In genomic region chr1:137195962-137196361, GRCm38 (mm10) we compare ENCODE assay signal across 20 mouse cellular contexts.
DNase-seq lines count a peak whose midpoint lies in the region; ATAC-seq and TF ChIP-seq lines count a peak whose summit lies in the region.
"Had no signal": no experiment of that assay in that cellular context is flagged by ENCODE, and none has a peak within 500 bp of the region (broad histone marks: within the 10 kb centered on the region; RNA-seq: fewer than 3 reads in every experiment).

No protein-coding gene starts in this region.

- TF ChIP-seq CTCF in intestine, postnatal 0 days (IDR thresholded peaks at IDR 0.05; ENCODE audit: low read depth) = no peak

- H3K4me2 ChIP-seq in intestine, embryonic 16.5 days (ENCODE audit: low read depth, low read length) = no peak overlapping the region
- no peak overlapping the region for H3K4me2 ChIP-seq in intestine, postnatal 0 days (replicated peaks; ENCODE audit: low read depth)
- H3K4me2 ChIP-seq in liver, embryonic 13.5 days = no peak overlapping the region
- H3K4me2 ChIP-seq in liver, embryonic 12.5 days = no peak overlapping the region
- no peak overlapping the region for H3K4me2 ChIP-seq in forebrain, embryonic 14.5 days (ENCODE audit: low read length)
- H3K4me2 ChIP-seq: embryonic facial prominence, embryonic 12.5 days; forebrain, embryonic 13.5 days had no signal

- H3K4me3 ChIP-seq in intestine, embryonic 16.5 days (ENCODE audit: low read length) = no peak overlapping the region
- no peak overlapping the region for H3K4me3 ChIP-seq in intestine, postnatal 0 days (ENCODE audit: low read depth, low read length)
- no peak overlapping the region for H3K4me3 ChIP-seq in liver, embryonic 13.5 days (replicated peaks)
- H3K4me3 ChIP-seq in liver, embryonic 12.5 days = no peak overlapping the region
- H3K4me3 ChIP-seq in forebrain, embryonic 14.5 days (ENCODE audit: low read depth, low read length) = no peak overlapping the region
- H3K4me3 ChIP-seq: embryonic facial prominence, embryonic 10.5 days; embryonic facial prominence, embryonic 12.5 days; forebrain, embryonic 13.5 days had no signal

- H3K27me3 ChIP-seq in intestine, embryonic 16.5 days (replicated peaks; ENCODE audit: control insufficient read depth, insufficient read depth, low read length) = no peaks in the 10 kb centered on the region
- no peaks in the 10 kb centered on the region for H3K27me3 ChIP-seq in intestine, postnatal 0 days (replicated peaks; ENCODE audit: control insufficient read depth, insufficient read depth, low read length)
- H3K27me3 ChIP-seq in liver, embryonic 13.5 days = no peaks in the 10 kb centered on the region
- H3K27me3 ChIP-seq in liver, embryonic 12.5 days (replicated peaks) = no peaks in the 10 kb centered on the region
- no peaks in the 10 kb centered on the region for H3K27me3 ChIP-seq in forebrain, embryonic 14.5 days (replicated peaks; ENCODE audit: control insufficient read depth, insufficient read depth, low read length)
- H3K27me3 ChIP-seq: embryonic facial prominence, embryonic 12.5 days; forebrain, embryonic 13.5 days had no signal

- H3K9me3 ChIP-seq in intestine, embryonic 16.5 days (ENCODE audit: control insufficient read depth, low read length) = no peaks in the 10 kb centered on the region
- no peaks in the 10 kb centered on the region for H3K9me3 ChIP-seq in intestine, postnatal 0 days (ENCODE audit: control insufficient read depth)
- no peaks in the 10 kb centered on the region for H3K9me3 ChIP-seq in liver, embryonic 13.5 days (replicated peaks)
- no peaks in the 10 kb centered on the region for H3K9me3 ChIP-seq in liver, embryonic 12.5 days (replicated peaks)
- H3K9me3 ChIP-seq in forebrain, embryonic 14.5 days (replicated peaks; ENCODE audit: control insufficient read depth, low read length) = no peaks in the 10 kb centered on the region
- H3K9me3 ChIP-seq: embryonic facial prominence, embryonic 10.5 days; embryonic facial prominence, embryonic 12.5 days; forebrain, embryonic 13.5 days had no signal

- H3K9ac ChIP-seq in intestine, embryonic 16.5 days (ENCODE audit: low read depth, low read length) = no peak overlapping the region
- no peak overlapping the region for H3K9ac ChIP-seq in intestine, postnatal 0 days (ENCODE audit: low read depth, low read length)
- no peak overlapping the region for H3K9ac ChIP-seq in liver, embryonic 13.5 days
- no peak overlapping the region for H3K9ac ChIP-seq in liver, embryonic 12.5 days
- no peak overlapping the region for H3K9ac ChIP-seq in forebrain, embryonic 14.5 days (ENCODE audit: low read length)
- H3K9ac ChIP-seq: embryonic facial prominence, embryonic 12.5 days; forebrain, embryonic 13.5 days had no signal

- ATAC-seq in intestine, embryonic 16.5 days = peak; percentile 33; the same call in 1 of the 2 replicates
- no peak; the same call in 1 of the 2 replicates for ATAC-seq in intestine, postnatal 0 days
- peak; percentile 41; the same call in 1 of the 2 replicates for ATAC-seq in liver, embryonic 13.5 days (ENCODE audit: low read depth)
- ATAC-seq in liver, embryonic 12.5 days = no peak
- peak; percentile 56; the same call in 1 of the 2 replicates for ATAC-seq in granulocyte monocyte progenitor cell, adult 5-6 weeks (replicated peaks; ENCODE audit: poor library complexity, severe bottlenecking)
- no peak for ATAC-seq in forebrain, embryonic 14.5 days
- ATAC-seq: forebrain, embryonic 13.5 days; forebrain, embryonic 16.5 days had no signal

- DNase-seq in liver, embryonic 13.5 days = no peak
- DNase-seq in thymus, postnatal 36 days = no peak
- no peak for DNase-seq in forebrain, embryonic 14.5 days (ENCODE audit: low spot score)
- DNase-seq: adrenal gland, adult 2 months; adrenal gland, postnatal 10 days; adrenal gland, postnatal 25 days; cerebellum, adult 11 months; cerebellum, adult 18-20 months; cerebellum, adult 8-10 months; cerebellum, adult 9-11 months; cerebellum, postnatal 14 days; cerebellum, postnatal 36 days had no signal

- H3K4me1 ChIP-seq in intestine, embryonic 16.5 days (ENCODE audit: control insufficient read depth, insufficient read depth, low read length) = no peaks in the 10 kb centered on the region
- no peaks in the 10 kb centered on the region for H3K4me1 ChIP-seq in intestine, postnatal 0 days (replicated peaks; ENCODE audit: control insufficient read depth, insufficient read depth, low read length)
- 0 out of 2 replicates have a peak, but pooled peaks cover 2% of the 10 kb centered on the region for H3K4me1 ChIP-seq in liver, embryonic 13.5 days (replicated peaks)
- no peaks in the 10 kb centered on the region for H3K4me1 ChIP-seq in liver, embryonic 12.5 days
- H3K4me1 ChIP-seq in forebrain, embryonic 14.5 days (ENCODE audit: control insufficient read depth, insufficient read depth, low read length) = no peaks in the 10 kb centered on the region
- H3K4me1 ChIP-seq: embryonic facial prominence, embryonic 10.5 days; embryonic facial prominence, embryonic 12.5 days; forebrain, embryonic 13.5 days had no signal

- no peaks in the 10 kb centered on the region for H3K36me3 ChIP-seq in intestine, embryonic 16.5 days (ENCODE audit: control insufficient read depth, insufficient read depth, low read length)
- H3K36me3 ChIP-seq in intestine, postnatal 0 days (ENCODE audit: control insufficient read depth, insufficient read depth) = no peaks in the 10 kb centered on the region
- no peaks in the 10 kb centered on the region for H3K36me3 ChIP-seq in liver, embryonic 13.5 days
- no peaks in the 10 kb centered on the region for H3K36me3 ChIP-seq in liver, embryonic 12.5 days
- no peaks in the 10 kb centered on the region for H3K36me3 ChIP-seq in forebrain, embryonic 14.5 days (ENCODE audit: control insufficient read depth, insufficient read depth, low read length)
- H3K36me3 ChIP-seq: embryonic facial prominence, embryonic 10.5 days; embryonic facial prominence, embryonic 12.5 days had no signal

- no peak overlapping the region for H3K27ac ChIP-seq in intestine, embryonic 16.5 days (ENCODE audit: low read length)
- no peak overlapping the region for H3K27ac ChIP-seq in intestine, postnatal 0 days (ENCODE audit: low read depth, low read length)
- no peak overlapping the region for H3K27ac ChIP-seq in liver, embryonic 13.5 days
- no peak overlapping the region for H3K27ac ChIP-seq in liver, embryonic 12.5 days
- H3K27ac ChIP-seq in forebrain, embryonic 14.5 days (ENCODE audit: low read depth, low read length) = no peak overlapping the region
- H3K27ac ChIP-seq: embryonic facial prominence, embryonic 10.5 days; embryonic facial prominence, embryonic 12.5 days; forebrain, embryonic 13.5 days had no signal

Comparison
In these comparisons a context has a peak if more than half of its experiments do, and no peak if none do; other contexts are left out.
1. ATAC-seq: peak in intestine, embryonic 16.5 days (single experiment), liver, embryonic 13.5 days (single experiment) and granulocyte monocyte progenitor cell, adult 5-6 weeks (single experiment); none in intestine, postnatal 0 days (single experiment), liver, embryonic 12.5 days (single experiment) and forebrain, embryonic 14.5 days (single experiment).